Mouse (Mus musculus) small intestine, adult 2 months (tissue): Measurements from ENCODE around the gene Ets1.

ENCODE experiments used
- CTCF ChIP-seq: fragments of 200-500 bp; IDR thresholded peaks from 2 replicates; pipeline ENCODE4 v1.5.1; 2012; ENCODE audit warnings: low read depth, mild to moderate bottlenecking, control low read depth, inconsistent platforms, low read length, moderate library complexity, mixed read lengths; ENCODE audit not compliant: insufficient replicate concordance, insufficient read length; ENCODE audit errors: extremely low read depth
- POLR2A ChIP-seq: fragments of 200-500 bp; IDR thresholded peaks from 2 replicates; pipeline ENCODE4 v1.6.1; 2012; ENCODE audit warnings: low read depth, mild to moderate bottlenecking, control low read depth, inconsistent platforms, low read length, moderate library complexity

- TF ChIP-seq CTCF (no peak), POLR2A (no peak)
Observed at GRCm38 (mm10) chr9:32669397-32669796, 33.4 kb downstream of the Ets1 start.
